Mouse (Mus musculus) testis, adult 2 months (tissue): Measurements from ENCODE around the gene Ces2f.

Experiments used
- CTCF ChIP-seq: fragments of 200-500 bp; IDR thresholded peaks from 2 replicates; pipeline ENCODE4 v1.5.1; 2012; ENCODE audit warnings: low read depth, mild to moderate bottlenecking, inconsistent platforms, low read length, moderate library complexity; ENCODE audit not compliant: control insufficient read depth, insufficient read depth, insufficient replicate concordance
- POLR2A ChIP-seq: fragments of 200-500 bp; IDR thresholded peaks from 2 replicates; pipeline ENCODE4 v1.6.1; 2012; ENCODE audit warnings: low read depth, mild to moderate bottlenecking, inconsistent platforms, low read length, moderate library complexity; ENCODE audit not compliant: control insufficient read depth

GRCm38 (mm10) chr8:104999183-104999582 lies 52.0 kb downstream of the Ces2f start:
- TF ChIP-seq CTCF (no peak), POLR2A (no peak)
